Mouse (Mus musculus): ENCODE data around the gene Parva.

Gene Parva

DNA sequence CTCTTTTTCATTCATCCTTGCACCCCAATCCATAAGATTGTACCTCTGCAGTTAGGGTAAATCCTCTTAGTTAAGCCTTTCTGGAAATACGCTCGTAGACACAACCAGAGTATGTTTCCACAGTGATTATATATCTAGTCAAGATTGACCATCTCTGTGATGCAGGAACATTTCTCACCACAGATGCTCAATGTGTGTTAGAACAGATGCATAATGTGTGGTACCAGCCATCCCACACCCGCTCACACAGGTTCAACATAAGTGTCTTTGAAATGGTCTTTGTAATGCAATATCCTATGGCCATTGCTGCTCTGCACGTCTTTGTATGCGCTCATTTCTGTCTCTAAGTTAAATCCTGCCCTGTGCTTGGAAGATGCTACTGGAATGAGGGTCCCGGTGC, 98.2 kb downstream of the Parva start:
- no peak for DNase-seq

DNA sequence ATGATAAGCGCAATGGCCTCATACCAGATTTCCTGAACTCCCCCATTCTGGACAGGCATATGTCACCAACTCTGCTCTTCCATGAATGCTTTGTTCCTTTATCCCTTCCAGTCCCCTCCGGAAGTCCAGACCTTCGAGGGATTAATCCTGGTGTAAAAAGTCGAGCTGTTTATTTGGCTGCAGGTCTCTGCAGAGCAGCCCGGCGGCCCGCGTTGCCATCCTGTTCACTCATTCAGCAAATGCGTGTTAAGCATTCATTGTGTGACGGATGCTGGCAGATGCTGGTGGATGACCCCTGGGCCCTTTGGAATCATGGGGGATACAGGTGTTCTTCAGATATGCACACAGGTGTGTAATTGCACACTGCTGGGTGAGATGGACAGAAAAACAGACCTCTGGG, 98.9 kb downstream of the Parva start:
- DNase-seq: no peak

DNA sequence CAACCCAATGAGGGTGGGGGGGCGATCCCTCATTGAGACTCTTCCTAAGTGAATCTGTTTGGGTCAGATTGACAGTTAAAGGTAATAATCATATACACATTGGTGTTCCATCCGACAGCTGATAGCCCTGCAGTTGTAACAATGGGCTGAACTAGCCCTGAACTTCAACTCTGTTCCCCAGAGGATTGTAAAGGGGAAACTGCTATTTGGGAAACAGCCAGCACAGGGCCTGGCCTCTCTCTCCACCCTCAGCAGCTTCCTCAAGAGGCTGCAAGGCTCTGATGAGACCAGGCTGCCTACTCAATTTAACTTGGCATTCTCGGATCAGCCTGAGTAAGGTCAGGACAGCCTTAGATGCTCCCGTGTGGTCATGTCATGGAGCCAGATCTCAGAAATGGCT, 99.9 kb downstream of the Parva start:
- DNase-seq: no peak

DNA sequence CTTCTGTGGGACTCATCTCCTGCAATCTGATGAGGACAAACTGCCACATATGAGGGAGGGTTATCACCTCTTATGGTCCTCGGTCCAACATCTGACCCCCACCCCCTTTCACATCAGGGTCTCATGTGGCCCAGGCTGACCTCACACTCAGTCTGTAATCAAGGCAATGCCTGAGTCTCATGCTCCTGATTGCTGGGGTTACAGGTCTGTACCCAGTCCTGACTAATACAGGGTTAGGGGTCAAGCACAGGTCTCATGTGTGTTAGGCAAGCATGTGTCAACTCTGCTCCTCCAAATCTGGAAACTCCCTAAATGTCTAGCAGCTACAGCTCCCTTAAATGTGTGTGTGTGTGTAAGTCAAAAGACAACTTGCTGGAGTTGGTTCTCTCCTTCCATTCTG, 100.8 kb downstream of the Parva start:
- DNase-seq: no peak

DNA sequence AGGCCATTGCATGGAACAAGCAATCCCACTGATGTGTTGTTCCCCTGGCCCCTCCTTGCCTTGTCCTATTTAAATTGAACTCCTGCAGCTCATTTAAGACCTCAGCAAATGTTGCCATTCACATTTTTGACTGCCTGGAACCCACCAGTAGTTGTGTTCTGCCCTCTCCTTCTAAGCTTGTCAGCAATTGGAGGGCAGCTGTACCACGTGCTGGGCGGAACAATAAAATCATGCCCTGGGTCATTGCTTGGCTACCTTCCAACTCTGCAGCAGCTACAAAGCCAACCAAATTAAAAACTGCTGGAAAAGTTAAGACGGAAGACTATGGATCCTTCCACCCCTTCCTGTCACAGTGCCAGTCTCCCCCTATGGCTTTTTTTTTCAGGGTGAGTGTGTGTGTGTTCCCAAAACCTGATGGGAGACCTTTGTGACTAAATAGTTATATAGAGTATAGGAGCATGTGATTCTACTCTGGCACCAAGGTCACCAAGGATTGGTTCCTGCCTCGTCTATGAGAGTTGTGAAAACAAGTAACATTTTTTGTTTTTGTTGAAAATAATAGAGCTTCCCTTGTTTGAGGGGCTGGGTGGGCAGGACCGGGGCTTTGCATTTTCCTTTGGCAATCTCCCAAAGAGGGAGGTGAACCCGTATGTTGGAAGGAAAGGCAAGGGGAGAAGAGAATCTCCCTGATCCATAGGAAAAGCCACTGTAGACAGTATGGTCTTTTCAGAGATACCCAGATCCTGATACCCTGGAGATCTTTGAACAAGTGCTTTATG, 101.5 kb downstream of the Parva start:
- peak; percentile 73 for DNase-seq

DNA sequence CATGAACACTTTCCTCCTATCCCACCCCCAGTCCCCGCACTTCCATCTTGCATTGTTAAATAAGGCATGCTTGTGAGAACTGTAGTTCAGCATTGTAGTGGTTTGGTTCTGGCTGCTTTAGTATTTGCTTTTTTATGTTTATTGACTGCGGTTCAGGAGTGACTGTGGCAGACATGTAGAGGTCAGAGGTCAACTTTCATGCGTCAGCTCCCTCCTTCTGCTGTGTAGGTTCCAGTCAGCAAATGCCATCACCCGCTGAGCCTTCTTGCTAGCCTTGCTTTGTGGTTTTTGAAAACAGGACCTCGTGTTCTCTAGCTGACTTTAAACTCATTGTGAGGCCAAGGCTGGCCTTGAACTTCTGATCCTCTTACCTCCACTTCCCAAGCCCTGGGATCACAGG, 103.6 kb downstream of the Parva start:
- no peak for DNase-seq

DNA sequence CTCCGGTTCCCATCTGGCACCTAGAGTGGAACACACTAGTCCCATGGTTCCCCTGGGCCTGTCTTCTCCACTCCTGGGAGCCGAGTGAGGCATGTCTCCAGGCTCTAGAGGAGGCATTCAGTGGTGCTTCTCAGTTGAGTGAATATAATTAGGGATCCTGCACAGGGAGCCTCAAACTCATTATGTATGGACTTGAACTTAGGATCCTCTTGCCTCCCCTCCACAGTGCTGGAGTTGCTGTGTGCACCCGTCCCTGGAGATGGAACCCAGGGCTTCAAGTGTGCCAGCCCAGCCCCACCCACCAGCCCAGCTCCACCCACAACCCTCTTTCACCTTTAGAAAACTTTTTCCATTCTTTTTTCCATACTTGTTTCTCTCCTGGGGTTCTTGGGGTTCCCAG, 106.8 kb downstream of the Parva start:
- DNase-seq: no peak

DNA sequence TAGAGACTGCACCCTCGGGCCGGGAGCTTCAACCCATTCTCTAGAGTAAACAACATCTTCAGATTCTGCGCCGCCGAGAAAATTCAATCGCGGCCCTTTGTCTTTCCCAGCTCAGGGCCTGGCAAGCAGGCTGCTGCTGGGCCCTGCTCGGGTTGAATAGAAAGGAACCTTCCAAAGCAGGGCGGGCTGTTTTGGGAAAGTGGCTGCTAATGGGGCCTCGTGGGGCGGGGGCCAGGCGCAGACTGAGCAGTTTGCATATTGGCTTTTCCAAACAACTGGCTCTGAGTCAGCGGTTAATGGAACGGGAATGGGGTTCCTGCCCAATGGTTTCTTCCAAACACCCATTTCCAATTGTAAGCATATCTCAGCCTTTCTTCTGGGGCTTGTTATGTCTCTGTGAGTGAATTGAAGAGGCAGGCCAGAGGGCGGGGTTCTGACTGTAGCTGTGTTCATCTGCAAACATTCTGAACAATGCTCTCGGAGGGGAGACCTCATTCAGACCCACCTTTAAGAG, 108.2 kb downstream of the Parva start:
- peak; percentile 90 for DNase-seq

DNA sequence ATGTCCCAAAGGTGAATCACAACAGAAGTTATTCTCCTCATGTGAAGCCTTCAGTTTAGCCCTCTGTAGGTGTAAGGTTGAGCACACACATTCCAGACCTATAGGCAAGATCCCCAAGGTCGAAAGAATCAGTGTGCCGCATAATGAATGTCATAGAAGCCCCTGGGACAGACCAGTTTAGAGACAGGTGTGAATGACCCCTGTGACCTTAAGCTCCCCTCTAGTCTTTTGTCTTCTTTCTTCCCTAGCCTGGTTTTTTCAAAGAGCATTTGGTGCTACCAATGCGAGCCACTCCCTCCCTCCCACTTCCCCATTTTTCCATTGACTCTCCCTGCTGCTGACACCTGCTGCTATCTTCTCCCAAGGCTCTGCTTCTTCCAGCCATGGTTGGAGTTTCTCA, 121.8 kb downstream of the Parva start:
- DNase-seq: no peak

DNA sequence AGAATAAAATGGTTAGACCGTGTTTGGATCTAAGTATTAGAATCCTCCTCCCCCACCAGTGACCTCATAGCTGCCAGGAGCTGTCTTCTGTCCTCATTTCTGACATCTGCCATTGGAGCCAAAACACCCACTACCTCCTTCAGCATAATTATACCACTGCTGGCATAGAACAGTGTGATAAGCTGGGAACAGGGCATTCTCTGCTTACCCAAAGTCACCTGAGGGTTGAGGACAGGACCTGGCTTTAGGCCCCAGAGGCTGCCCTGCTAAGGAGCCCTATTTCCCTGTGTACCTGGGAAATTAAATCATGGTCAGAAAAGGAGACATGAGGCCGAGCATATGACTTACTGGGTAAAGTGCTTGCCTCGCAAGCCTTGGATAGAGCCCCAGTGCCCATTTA, 134.2 kb downstream of the Parva start:
- no peak for DNase-seq

DNA sequence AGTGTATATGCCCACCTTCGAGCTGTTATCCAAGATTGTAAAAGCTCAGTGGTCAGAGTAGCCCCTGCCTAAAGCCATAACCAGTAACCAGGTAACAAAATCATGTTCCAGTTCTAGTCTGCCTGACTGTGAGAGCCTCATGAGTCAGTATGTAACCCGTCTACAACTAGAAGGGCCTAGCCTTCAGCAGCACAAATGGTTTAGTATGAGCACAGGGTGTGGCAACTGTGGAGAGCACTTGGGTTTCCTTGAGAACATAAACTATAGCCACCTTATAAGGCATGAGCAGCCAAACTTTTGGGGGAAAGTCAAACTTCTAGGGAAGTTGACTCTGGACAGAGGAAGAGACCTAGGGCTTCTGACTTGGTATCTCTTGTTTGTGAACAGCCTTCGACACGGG, 139.7 kb downstream of the Parva start:
- no peak for DNase-seq

DNA sequence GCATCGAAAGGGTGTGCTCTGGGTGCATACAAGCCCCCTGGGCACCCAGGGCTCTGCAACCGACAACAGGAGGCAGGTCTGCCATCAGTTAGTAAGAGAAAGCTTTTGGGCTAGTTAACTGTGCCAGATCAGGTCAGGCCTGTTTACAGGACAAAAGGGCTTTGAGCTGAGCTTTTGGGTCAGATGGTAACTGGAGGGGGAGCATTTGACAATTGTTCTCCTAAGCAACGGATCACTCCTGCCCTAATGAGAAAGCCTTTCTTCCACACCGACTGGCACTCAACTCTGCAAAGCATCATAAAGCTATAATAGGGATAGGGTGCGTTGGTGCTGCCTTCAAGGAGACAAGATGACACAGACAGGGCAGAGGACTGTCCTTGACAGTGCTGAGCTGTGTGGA, 141.7 kb downstream of the Parva start:
- no peak for DNase-seq

DNA sequence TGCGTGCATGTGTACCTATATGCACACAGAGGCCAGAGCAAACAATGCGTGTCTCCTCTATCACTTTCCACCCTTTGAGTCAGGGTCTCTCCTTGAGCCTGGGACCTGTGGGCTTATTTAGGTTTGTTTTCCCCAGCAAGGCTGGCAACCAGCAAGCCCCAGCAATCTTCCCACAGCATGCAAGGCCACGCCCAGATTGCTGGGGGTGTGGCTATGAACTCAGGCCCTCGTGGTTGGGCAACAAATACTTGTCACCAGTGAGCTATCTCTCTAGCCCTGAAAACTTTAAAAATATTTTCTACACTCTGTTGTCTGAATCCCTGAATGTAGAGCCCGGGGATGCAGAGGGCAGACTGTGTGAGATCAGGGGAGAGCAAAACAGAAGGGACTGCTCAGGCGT, 154.3 kb downstream of the Parva start:
- DNase-seq: peak; percentile 51

DNA sequence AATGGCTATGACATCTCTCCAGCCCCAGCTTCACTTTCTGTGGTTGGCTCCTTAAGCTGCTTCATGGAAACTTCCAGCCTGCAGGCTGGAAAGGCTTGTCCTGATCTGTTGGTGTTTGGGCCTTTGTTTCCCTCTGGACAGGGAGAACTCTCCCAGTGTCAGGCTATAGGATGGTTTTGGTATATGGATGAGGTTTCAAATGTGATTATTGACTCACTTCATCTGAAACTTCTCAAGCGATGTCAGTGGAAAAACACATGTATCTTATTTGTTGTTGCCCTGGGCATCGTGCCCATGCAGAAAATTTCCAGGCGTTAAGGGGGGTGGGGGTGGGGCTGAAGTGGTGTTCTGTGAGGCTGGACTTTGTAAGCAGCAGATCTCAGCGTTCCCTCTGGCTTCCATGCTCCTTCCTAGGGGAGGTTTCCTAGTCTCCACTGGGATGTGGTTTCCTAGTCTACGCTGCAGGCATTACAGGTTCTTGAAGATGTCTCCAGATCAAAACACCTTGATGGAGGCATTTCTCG, 155.6 kb downstream of the Parva start:
- no peak for DNase-seq

DNA sequence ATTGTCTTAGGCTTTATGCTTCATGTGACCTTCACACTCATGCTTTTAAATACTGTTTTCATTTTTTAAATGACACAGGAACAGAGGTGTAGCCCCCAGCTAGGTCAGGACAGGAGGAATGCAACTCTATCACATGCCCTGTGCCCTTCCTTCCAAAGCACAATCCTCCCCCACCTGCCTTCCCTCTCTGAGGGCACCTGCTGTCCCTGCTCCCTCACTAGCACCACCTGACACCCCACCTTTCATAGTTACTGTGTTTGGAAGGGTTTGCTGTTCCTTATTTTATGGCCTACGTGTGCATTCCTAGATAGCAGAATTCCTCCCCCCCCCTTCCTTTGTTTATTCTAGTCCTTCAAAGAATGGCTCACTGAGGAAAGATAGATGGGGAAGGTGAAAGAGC, 160.1 kb downstream of the Parva start:
- DNase-seq: no peak

DNA sequence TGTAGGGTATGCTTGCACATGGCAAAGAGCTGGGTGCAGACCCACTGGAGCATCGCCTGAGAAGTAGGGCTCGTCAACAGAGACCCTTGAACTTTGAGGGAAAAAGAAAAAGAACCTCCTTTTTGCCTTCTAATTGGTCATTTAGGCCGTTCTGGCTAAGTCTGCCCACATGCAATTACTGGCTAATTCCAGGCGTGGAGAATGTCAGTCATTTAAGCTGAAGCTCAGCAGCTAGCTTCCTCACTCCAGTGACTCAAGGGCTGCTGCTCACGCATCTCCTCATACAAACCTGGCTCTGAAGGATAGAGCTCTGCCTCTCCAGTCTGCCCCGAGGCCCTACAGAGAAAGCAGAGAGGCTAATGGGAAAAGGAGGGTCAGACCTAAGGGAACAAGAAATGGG, 162.2 kb downstream of the Parva start:
- no peak for DNase-seq

DNA sequence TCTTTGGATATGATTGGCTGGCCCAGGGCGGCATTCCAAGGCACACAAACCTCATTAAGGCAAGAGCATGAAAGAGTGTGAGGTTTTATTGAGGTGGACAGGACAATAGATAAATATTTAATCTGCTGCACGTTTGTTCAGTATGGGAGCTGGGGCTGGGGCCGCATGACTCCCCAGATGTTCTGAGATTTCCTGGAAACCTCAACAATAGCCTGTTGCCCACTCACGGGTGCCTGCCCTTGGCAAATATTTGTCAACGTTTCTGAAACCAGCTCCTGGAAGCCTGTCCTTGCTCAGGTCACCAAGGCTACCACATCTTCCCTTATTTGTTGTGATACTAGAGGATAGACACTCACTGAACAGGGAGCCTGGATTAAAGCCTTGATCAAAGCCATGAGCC, 166.3 kb downstream of the Parva start:
- DNase-seq: no peak

DNA sequence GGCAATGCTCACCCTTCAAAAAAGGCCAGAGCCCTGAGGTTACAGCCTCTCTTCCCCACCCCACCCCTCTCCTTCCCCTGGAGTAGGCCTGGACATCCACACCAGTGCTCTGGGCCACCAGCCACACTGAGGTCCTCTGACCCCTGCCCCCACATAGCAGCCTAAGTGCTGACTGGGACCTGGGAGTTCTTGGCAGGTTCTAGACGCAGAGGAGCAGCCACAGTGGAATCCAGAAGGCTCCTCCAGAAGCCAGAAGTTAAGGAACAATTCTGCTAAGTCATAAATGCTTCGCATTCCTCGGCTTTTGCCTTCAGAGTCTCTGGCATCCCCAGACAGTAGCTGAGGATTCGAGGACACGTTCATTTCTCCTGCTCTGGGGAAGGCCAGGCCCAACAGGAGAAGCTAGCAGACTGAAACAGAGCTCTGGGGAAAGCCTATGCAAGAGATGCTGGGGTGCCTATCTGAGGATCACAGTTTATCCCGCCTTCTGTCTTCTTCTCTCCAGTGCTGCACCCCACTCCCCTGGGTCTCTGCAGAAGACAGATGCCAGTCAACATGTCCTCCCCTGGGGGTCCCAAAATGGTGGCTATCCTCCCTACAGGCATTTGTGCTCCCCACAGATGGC, 168.0 kb downstream of the Parva start:
- peak; percentile 16 for DNase-seq

DNA sequence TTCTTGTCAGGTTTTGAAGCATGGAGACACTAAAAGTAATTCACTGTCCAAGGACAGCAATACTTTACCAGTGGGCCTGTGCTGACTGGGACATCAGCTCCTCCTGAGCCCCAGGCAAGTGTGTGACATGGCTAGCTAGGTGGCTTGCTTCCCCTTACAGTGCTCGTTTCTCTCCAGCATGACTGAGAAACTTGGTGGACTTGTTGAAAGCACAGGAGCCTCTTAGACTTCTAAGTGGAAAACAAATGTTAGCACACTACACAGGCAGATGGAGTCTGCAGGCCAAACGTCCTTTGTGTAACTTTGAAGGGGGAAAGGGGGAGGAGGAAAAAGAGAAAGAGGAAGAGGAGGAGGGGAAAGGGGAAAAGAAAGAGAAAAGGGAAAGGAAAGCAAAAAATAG, 172.3 kb downstream of the Parva start:
- DNase-seq: no peak

DNA sequence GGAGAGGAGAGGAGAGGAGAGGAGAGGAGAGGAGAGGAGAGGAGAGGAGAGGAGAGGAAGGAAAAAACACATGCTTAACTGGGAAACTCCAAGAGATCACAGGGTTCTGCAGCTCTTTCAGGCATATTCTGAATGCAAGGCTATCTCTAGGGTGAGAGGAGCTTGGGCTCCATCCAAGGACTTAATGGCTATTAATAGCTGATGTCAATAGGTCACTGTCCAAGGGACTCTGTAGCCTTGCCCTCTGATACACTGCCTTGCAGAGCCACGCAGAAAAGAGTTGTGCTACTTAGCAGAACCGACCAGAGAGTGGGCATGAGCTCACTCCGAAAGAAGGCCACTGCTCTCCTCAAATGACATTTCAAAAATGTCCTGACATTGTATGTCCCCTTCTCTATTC, 172.9 kb downstream of the Parva start:
- DNase-seq: peak; percentile 19

DNA sequence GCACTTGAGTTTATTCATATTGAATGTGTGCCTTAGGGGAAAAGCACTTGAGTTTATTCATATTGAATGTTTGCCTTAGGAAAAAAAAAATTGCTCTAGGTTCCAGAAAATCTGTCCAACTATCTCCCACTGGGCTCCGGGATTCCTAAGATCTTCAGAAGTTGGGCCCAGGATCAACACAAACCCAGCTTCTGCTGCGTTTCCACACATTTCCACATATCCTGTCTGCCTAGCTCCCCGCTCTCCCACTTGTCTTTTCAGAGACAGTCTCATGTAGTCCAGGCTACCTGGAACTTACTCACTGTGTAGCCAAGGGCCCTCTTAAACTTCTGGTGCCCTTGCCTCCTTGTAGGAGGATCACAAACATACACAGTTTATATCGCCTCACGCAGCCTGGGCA, 175.7 kb downstream of the Parva start:
- no peak for DNase-seq

DNA sequence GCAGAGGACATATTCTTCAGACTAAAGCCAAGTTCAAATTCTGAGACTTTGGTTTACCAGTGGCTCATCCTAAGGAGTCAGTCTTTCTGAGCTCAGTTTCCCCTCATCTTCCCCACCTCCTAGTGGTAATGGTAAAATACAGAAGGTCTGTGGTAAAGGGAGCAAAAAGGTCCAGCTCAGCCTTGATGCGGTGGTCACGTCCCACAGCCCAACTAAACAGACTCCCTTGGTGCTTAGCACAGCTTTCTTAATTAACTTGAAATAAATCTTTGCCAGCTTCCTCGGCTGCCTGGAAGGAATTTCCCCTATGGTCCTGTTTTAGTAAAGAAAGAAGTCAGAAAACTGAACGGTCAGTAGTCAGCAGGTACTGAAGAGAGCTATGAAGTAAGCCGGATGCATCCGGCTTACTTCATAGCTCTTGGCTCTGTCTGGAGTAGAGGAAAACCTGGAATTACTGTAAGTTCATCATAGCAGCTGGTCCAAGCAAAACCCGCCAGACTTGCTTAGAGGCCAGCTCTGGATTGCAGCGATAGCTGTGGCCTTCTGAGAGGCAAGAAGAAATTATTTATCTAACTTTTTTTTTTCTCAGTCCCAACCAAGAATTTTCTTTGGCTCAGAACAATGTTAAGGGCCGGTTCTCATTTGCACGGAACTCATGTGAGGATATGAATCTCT, 176.3 kb downstream of the Parva start:
- peak; percentile 50 for DNase-seq

DNA sequence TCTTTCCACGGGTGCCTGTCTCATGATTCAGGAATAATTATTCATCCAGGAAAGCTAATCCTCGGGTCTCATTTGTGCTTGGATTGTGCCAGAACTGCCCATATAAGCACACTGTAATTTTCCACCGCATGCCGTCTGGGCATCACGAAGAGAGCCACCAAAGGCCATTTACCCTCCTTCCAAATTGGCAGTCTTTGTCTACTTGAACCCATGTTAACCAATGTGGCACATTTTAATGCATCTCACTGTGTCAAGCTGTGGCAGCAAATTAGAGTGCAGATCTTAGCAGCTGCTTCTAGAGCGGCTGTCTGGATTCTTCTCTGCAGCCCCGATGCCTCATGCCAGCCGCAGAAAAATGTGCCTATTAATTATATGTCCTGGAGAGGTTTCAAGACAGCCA, 176.9 kb downstream of the Parva start:
- no peak for DNase-seq
